Mouse (Mus musculus): ENCODE measurements at regions not wholly inside any gene's neighbourhood (a gene's known extent, or its start where the extent isn't known, plus 50 kb on each side); places are given as distances from the start of the nearest gene placed in this dataset.

DNA sequence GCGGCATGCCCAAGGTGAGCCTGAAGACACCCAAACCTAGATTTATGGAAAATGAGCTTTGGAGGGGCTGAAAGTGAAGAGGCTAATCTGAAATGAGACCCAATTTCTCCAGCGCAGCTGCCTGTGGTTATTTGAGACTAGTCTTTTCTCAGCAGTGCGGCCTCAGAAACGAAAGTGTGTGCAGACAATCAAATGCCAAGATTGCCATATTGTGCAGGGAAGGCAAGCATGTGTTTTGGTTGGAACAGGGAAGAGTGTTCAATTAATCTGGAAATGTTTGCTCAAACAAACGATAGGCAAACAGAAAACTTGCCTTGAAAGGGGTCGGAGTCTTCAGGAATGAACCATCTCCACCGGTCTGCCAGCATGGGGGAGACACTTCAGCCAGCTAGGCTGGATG, 178.2 kb upstream of the Mast4 start:
- TF ChIP-seq CTCF (IDR thresholded peaks at IDR 0.05; ENCODE audit: borderline replicate concordance, extremely low read depth, insufficient read depth, insufficient read length) (no peak), POLR2A (IDR thresholded peaks at IDR 0.05; ENCODE audit: borderline replicate concordance, extremely low read depth, insufficient read depth, insufficient read length, poor library complexity, severe bottlenecking) (no peak)
